Mouse (Mus musculus): ENCODE data around the gene Npas2. TPM values are rescaled to one million over a fixed set of nuclear protein-coding genes. Genes with fewer than 3 reads are reported as not detected.

Npas2 gene
- polyA plus RNA-seq, 1 experiment from 2014 or later, result 0.17 TPM

DNA sequence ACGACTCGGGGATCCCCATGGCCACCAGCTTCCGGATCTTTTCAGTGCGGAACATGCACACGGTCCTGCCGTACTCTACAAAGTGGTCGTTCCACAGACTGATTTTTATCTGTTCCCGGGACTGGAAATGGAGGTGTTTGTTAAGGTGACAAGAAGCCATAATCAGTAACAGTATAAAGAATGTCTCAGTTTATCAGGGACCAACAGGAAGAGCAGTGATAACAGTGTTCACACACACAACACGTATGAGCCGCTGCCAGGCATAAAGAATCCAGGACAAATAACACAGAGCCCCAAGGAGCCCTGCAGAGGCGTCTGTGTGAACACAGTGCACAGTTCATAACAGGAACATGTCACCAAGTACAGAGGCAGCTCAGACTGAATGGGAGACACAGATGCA is 195.8 kb downstream of the Npas2 start:
- no peak overlapping the region for H3K4me2 ChIP-seq (ENCODE audit: low read depth)
- WGBS, result 94% methylated on average over 11 of the region's 11 CpGs
- no peak overlapping the region for H3K27ac ChIP-seq (ENCODE audit: low read depth, low read length)
- ATAC-seq (ENCODE audit: insufficient read depth, low FRiP score, low TSS enrichment) (no peak), DNase-seq (ENCODE audit: low spot score) (no peak)
- H3K9ac ChIP-seq (ENCODE audit: low read length), result no peak overlapping the region
- no peaks in the 10 kb centered on the region for H3K36me3 ChIP-seq (ENCODE audit: control insufficient read depth, insufficient read depth, low read length)
- no peaks in the 10 kb centered on the region for H3K9me3 ChIP-seq (ENCODE audit: control insufficient read depth, low read length)
- no peaks in the 10 kb centered on the region for H3K27me3 ChIP-seq (ENCODE audit: control insufficient read depth, insufficient read depth, low read length)
- no peak overlapping the region for H3K4me3 ChIP-seq (ENCODE audit: low read depth, low read length)
- no peaks in the 10 kb centered on the region for H3K4me1 ChIP-seq (ENCODE audit: control insufficient read depth, insufficient read depth, low read length)

DNA sequence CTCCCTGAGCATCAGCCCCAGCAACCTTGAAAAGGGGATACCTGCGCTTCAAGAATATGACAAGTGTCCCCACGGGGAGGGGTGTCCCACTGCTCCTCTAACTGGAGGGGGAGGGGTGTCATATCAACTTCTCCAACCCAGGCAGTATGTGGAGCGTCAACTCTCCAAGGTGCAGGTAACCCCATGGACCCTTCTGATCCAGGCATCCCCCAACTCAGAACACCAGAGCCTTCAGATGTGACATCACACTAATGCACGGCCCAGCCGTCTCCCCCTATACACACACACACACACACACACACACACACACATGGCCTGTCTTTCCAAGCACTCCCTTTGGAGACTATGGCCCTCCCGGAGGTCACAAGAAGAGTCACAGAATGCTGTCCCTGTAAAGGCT is 198.1 kb downstream of the Npas2 start:
- H3K27me3 ChIP-seq (ENCODE audit: control insufficient read depth, insufficient read depth, low read length), result no peaks in the 10 kb centered on the region
- 85% methylated on average over 6 of the region's 6 CpGs for WGBS
- H3K27ac ChIP-seq (ENCODE audit: low read depth, low read length), result no peak overlapping the region
- no peak overlapping the region for H3K9ac ChIP-seq (ENCODE audit: low read length)
- no peak overlapping the region for H3K4me3 ChIP-seq (ENCODE audit: low read depth, low read length)
- H3K4me2 ChIP-seq (ENCODE audit: low read depth), result no peak overlapping the region
- ATAC-seq (ENCODE audit: insufficient read depth, low FRiP score, low TSS enrichment), result no peak
- no peaks in the 10 kb centered on the region for H3K36me3 ChIP-seq (ENCODE audit: control insufficient read depth, insufficient read depth, low read length)
- H3K4me1 ChIP-seq (ENCODE audit: control insufficient read depth, insufficient read depth, low read length), result no peaks in the 10 kb centered on the region
- DNase-seq (ENCODE audit: low spot score), result no peak
- H3K9me3 ChIP-seq (ENCODE audit: control insufficient read depth, low read length), result no peaks in the 10 kb centered on the region

DNA sequence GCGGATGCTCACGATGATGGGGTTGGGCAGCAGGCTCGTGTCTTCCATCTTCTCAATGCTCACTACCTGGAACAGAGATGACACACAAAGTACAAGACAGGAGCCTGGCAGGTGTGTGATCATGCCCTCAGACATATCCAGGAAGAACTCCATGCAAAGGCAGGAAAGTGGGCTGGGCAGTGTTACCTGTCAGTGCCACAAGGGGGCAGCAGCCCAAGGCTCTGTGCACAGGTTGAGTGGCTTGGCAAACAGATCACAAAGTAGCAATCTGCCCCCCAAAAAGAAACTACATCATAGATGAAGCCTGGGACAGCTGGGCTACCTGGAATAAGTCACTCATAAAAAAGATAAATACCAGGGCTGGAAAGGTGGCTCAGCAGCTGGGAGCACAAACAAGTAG is 198.7 kb downstream of the Npas2 start:
- no peaks in the 10 kb centered on the region for H3K27me3 ChIP-seq (ENCODE audit: control insufficient read depth, insufficient read depth, low read length)
- no peak overlapping the region for H3K9ac ChIP-seq (ENCODE audit: low read length)
- no peaks in the 10 kb centered on the region for H3K4me1 ChIP-seq (ENCODE audit: control insufficient read depth, insufficient read depth, low read length)
- no peaks in the 10 kb centered on the region for H3K36me3 ChIP-seq (ENCODE audit: control insufficient read depth, insufficient read depth, low read length)
- no peak overlapping the region for H3K4me3 ChIP-seq (ENCODE audit: low read depth, low read length)
- no peak overlapping the region for H3K27ac ChIP-seq (ENCODE audit: low read depth, low read length)
- ATAC-seq (ENCODE audit: insufficient read depth, low FRiP score, low TSS enrichment), result no peak
- H3K9me3 ChIP-seq (ENCODE audit: control insufficient read depth, low read length), result no peaks in the 10 kb centered on the region
- DNase-seq (ENCODE audit: low spot score), result peak; percentile 78
- no peak overlapping the region for H3K4me2 ChIP-seq (ENCODE audit: low read depth)
- 58% methylated on average over 3 of the region's 3 CpGs for WGBS

DNA sequence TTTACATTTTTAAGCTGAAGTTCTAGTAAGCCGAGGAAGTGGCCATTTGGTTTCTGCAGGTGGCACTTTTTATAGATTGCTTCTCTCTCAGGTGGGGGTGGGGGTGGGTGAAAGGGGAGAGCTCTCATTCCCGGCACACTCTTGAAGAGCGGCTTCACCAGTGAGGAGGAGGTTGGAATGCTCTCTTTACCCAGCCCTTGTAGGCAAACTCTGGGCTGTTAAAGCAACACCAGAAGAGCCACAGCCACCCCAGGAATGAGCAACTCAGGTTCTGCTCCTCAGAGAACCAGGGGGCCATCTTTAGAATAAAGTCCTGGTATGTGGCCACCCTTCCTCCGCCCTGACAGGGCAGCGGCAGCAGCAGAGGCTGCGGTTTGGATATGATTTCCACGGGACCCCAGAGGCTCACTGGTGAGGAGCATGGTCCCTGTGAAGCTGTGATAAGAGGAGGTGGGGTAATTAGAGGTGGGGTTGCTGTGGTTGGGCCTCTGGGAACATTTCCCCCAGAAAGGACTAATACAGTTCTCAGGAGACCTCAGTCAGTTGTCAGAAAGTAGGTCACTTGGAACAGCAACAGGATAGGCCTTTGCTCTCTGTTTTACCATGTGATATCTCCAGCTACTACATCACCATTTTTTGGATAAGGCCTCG is 199.8 kb downstream of the Npas2 start:
- Histone ChIP-seq H3K27ac (ENCODE audit: low read depth, low read length) (no peak overlapping the region), H3K9me3 (ENCODE audit: control insufficient read depth, low read length) (no peaks in the 10 kb centered on the region), H3K36me3 (ENCODE audit: control insufficient read depth, insufficient read depth, low read length) (no peaks in the 10 kb centered on the region), H3K4me2 (ENCODE audit: low read depth) (no peak overlapping the region), H3K27me3 (ENCODE audit: control insufficient read depth, insufficient read depth, low read length) (no peaks in the 10 kb centered on the region), H3K4me3 (ENCODE audit: low read depth, low read length) (no peak overlapping the region), H3K9ac (ENCODE audit: low read length) (no peak overlapping the region), H3K4me1 (ENCODE audit: control insufficient read depth, insufficient read depth, low read length) (no peaks in the 10 kb centered on the region)
- no peak for DNase-seq (ENCODE audit: low spot score)
- ATAC-seq (ENCODE audit: insufficient read depth, low FRiP score, low TSS enrichment), result no peak
- WGBS, result 88% methylated on average over 8 of the region's 8 CpGs

DNA sequence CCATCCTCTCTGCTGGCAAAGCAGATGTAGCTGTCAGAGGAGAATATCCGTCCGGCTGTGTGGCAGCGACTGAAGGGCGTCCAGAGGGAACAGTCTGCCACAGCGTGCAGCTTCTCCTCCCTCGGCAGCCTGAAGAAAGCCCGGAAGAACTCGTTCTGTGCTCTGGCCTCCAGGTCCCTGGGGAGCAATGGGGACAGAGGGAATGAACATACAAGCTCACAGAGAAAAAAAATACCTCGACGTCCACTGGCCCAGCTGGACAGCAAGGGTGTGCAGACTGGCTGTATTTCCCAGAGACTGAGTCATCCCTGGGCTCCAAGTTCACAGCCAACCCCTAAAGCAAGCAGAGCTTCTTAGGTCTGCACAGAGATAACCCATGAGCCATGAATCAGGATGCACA is 200.6 kb downstream of the Npas2 start:
- Histone ChIP-seq H3K9me3 (ENCODE audit: control insufficient read depth, low read length) (no peaks in the 10 kb centered on the region), H3K4me2 (ENCODE audit: low read depth) (no peak overlapping the region), H3K36me3 (ENCODE audit: control insufficient read depth, insufficient read depth, low read length) (no peaks in the 10 kb centered on the region), H3K4me3 (ENCODE audit: low read depth, low read length) (no peak overlapping the region), H3K4me1 (ENCODE audit: control insufficient read depth, insufficient read depth, low read length) (no peaks in the 10 kb centered on the region), H3K27me3 (ENCODE audit: control insufficient read depth, insufficient read depth, low read length) (no peaks in the 10 kb centered on the region), H3K9ac (ENCODE audit: low read length) (no peak overlapping the region), H3K27ac (ENCODE audit: low read depth, low read length) (no peak overlapping the region)
- ATAC-seq (ENCODE audit: insufficient read depth, low FRiP score, low TSS enrichment), result no peak
- DNase-seq (ENCODE audit: low spot score), result no peak
- WGBS, result 60% methylated on average over 10 of the region's 10 CpGs

DNA sequence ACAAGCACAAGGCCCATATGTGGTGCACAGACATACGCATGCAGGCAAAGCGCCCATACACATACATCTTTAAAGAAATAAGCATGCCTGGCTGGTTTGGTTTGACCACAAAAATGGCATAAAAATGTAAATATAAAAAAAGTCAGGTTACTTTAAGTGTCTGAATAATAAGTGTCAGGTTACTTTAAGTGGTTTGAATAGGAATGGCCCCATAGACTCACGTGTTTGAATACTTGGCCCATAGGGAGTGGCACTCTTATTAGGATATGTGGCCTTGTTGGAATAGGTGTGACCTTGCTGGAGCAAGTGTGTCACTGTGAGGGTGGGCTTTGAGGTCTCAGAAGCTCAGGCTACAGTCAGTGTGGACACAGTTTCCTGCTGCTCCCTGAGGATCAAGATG is 201.1 kb downstream of the Npas2 start:
- DNase-seq (ENCODE audit: low spot score), result no peak
- 92% methylated on average over 3 of the region's 3 CpGs for WGBS
- Histone ChIP-seq H3K27ac (ENCODE audit: low read depth, low read length) (no peak overlapping the region), H3K4me1 (ENCODE audit: control insufficient read depth, insufficient read depth, low read length) (no peaks in the 10 kb centered on the region), H3K4me3 (ENCODE audit: low read depth, low read length) (no peak overlapping the region), H3K36me3 (ENCODE audit: control insufficient read depth, insufficient read depth, low read length) (no peaks in the 10 kb centered on the region), H3K27me3 (ENCODE audit: control insufficient read depth, insufficient read depth, low read length) (no peaks in the 10 kb centered on the region), H3K4me2 (ENCODE audit: low read depth) (no peak overlapping the region), H3K9me3 (ENCODE audit: control insufficient read depth, low read length) (no peaks in the 10 kb centered on the region), H3K9ac (ENCODE audit: low read length) (no peak overlapping the region)
- ATAC-seq (ENCODE audit: insufficient read depth, low FRiP score, low TSS enrichment), result no peak

DNA sequence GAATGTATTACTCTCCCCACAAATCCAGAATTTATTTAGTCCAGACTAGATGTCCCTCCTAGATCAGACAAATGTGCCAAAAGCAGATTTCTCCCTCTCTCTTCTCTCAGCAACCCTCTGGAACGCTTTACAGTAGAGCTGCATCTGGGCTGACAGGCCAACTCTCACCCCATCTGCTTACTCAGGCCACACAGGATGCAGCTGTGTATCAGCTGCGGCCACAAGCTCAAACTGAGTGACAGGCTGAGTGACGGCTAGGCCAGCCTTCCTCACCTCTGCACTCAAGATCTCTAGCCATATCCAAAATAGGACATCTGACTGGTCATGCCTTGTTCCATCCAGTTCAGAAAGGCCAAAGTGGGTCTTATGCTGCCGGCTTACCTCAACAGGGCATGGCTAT is 202.8 kb downstream of the Npas2 start:
- no peaks in the 10 kb centered on the region for H3K36me3 ChIP-seq (ENCODE audit: control insufficient read depth, insufficient read depth, low read length)
- H3K4me2 ChIP-seq (ENCODE audit: low read depth), result no peak overlapping the region
- H3K9ac ChIP-seq (ENCODE audit: low read length), result no peak overlapping the region
- H3K9me3 ChIP-seq (ENCODE audit: control insufficient read depth, low read length), result no peaks in the 10 kb centered on the region
- no peak overlapping the region for H3K4me3 ChIP-seq (ENCODE audit: low read depth, low read length)
- no peaks in the 10 kb centered on the region for H3K27me3 ChIP-seq (ENCODE audit: control insufficient read depth, insufficient read depth, low read length)
- H3K27ac ChIP-seq (ENCODE audit: low read depth, low read length), result no peak overlapping the region
- ATAC-seq (ENCODE audit: insufficient read depth, low FRiP score, low TSS enrichment) (no peak), DNase-seq (ENCODE audit: low spot score) (no peak)
- WGBS, result 78% methylated on average over 4 of the region's 4 CpGs
- H3K4me1 ChIP-seq (ENCODE audit: control insufficient read depth, insufficient read depth, low read length), result no peaks in the 10 kb centered on the region

DNA sequence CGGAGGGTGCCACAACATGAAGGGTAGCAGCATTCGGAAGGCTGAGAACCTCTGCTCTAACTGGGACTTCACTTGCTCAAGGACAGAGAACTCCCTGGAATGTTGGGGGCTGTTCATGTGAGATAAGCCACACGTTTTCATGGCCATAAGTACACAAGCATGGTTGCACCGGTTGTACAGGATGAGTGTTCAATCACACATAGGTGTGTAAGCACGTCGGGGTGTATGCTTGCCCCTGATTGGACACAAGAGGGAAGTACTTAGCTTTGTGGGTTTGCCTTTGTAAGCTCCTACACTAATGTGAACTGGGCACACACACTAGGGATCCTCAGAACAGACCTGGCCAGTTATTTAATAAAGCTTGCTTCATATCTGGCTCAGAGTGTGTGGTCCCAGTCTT is 204.8 kb downstream of the Npas2 start:
- Histone ChIP-seq H3K4me2 (ENCODE audit: low read depth) (no peak overlapping the region), H3K27ac (ENCODE audit: low read depth, low read length) (no peak overlapping the region), H3K36me3 (ENCODE audit: control insufficient read depth, insufficient read depth, low read length) (no peaks in the 10 kb centered on the region), H3K27me3 (ENCODE audit: control insufficient read depth, insufficient read depth, low read length) (no peaks in the 10 kb centered on the region), H3K4me1 (ENCODE audit: control insufficient read depth, insufficient read depth, low read length) (no peaks in the 10 kb centered on the region), H3K4me3 (ENCODE audit: low read depth, low read length) (no peak overlapping the region), H3K9me3 (ENCODE audit: control insufficient read depth, low read length) (no peaks in the 10 kb centered on the region), H3K9ac (ENCODE audit: low read length) (no peak overlapping the region)
- 91% methylated on average over 6 of the region's 6 CpGs for WGBS
- ATAC-seq (ENCODE audit: insufficient read depth, low FRiP score, low TSS enrichment) (no peak), DNase-seq (ENCODE audit: low spot score) (no peak)

DNA sequence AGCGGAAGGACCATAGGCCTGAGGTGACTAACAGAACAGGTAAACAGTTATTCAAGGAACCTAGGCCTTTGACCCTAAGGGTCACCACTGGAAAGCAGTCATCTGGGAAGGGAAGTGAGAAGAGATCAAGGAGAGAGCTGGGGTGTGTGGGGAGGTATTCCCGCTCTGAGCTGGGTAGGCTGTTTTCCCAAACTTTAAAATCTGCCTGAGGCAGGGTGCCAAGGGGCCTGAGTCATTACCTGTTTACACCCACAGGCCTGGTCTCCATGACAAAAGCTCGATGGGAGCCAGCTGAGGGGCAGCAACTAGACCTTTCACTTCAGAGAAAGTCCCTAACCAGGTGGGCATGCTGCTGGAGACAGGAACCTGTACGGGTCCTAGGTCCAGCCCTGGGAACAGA is 205.7 kb downstream of the Npas2 start:
- H3K4me2 ChIP-seq (ENCODE audit: low read depth), result no peak overlapping the region
- H3K4me1 ChIP-seq (ENCODE audit: control insufficient read depth, insufficient read depth, low read length), result no peaks in the 10 kb centered on the region
- no peak overlapping the region for H3K9ac ChIP-seq (ENCODE audit: low read length)
- H3K4me3 ChIP-seq (ENCODE audit: low read depth, low read length), result no peak overlapping the region
- DNase-seq (ENCODE audit: low spot score) (no peak), ATAC-seq (ENCODE audit: insufficient read depth, low FRiP score, low TSS enrichment) (no peak)
- H3K27me3 ChIP-seq (ENCODE audit: control insufficient read depth, insufficient read depth, low read length), result no peaks in the 10 kb centered on the region
- H3K36me3 ChIP-seq (ENCODE audit: control insufficient read depth, insufficient read depth, low read length), result no peaks in the 10 kb centered on the region
- no peaks in the 10 kb centered on the region for H3K9me3 ChIP-seq (ENCODE audit: control insufficient read depth, low read length)
- H3K27ac ChIP-seq (ENCODE audit: low read depth, low read length), result no peak overlapping the region
- WGBS, result 72% methylated on average over 4 of the region's 4 CpGs

Data from neural tube, embryonic 11.5 days (tissue).